Mouse (Mus musculus) cerebellum, postnatal 36 days (tissue): Measurements from ENCODE around the gene Plekha4.
A peak's percentile ranks its signal among the peaks of the same experiment; 100 is the strongest.

Source experiments
- DNase-seq, 2 experiments: peaks; one replicate each; pipeline ENCODE4 v3.0.0; 2021 to 2022; ENCODE audit warnings: mixed read lengths in 2 of 2

The Plekha4 gene

DNA sequence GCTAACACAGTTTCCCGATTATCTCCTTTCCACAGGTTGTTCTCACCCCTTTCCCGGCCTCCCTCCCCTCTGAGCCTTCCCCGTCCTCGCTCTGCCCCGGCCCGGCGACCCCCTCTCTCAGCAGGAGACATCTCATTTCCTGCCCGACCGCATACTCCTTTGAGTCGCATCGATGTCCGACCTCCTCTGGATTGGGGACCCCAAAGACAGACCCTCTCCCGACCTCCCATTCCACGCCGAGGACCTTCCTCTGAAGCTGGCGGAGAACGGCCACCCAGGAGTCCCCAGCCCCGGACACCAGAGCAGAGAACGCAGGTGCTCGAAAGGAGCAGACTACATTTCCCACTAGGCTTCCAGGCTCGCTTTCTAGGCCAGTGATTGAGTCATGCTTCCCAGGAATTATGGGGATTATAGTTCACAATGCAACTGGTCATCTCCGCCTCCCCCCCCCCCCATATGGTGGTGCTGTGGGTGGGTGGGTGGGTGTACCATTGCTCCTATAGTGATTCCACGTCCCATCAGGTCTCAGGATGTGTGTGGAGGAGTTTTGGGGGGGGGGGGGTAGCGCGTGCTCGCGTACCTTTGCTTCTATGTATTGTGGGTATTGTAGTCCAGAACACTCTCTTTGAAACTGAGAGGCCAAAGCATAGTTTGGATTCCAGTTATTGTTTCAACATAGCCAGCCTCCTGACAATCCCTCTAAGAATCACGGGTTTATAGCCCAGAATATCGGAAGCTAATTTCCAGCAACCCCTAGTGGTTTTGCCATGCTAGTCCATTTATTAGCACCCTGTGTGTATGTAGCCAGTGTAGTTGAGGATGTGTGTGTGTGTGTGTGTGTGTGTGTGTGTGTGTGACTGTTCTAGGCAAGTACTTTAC lies 12.3 kb downstream of the Plekha4 start:
- peak; percentile 65 to 73 for DNase-seq

DNA sequence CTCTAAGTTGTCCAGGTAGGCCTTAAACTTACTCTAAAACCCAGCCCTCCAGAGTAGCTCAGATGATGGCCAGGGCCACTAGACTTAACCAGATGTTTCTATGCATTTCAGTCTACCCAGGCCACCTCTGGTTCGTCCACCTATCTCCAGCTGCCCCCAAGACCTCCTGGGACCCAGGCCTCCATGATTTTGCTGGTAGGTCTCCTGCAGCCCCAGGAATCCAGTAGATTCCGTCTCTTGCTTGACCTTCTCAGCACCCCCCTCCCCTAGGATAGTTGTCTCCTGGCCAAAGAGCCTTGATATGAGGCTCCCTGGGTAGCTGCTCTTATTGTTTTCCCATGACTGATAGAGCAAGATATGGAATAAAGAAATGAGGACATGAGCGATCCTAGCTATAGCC lies 13.0 kb downstream of the Plekha4 start:
- DNase-seq, result no peak

DNA sequence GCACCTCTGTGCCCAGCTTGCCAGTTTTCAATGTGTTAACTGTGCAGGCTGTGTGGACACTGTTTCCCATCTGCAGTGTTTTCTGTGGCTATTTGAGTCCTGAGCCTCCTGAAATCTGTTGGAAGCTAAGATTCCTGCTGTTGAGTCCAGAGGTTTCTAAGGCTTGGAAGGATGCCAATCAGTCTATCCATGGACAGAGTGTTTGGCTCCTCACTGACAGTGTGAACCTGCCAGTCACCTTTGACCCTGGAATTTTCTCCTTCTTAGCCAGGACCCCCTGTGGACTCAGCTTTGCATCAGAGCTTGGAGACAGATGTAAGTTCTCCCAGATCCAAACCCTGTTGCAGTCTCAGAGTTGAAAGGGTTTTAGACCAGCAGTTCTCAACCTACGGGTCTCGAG lies 14.1 kb downstream of the Plekha4 start:
- no peak for DNase-seq

DNA sequence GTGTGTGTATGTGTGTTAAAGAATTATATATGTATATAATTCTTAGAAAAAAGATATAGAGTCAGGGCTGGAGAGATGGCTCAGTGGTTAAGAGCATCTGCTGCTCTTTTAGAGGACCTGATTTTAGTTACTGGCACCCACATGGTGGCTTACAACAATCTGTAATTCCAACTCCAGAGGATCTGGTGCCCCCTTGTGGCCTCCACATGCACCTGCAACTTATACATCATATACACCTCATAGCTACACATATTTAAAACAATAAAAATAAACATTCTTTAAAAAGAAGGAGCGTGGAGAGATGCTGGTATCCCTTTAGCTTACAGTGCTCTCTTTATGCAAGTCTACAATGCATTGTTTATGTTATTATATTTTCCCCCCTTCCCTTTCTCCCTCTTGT lies 18.4 kb downstream of the Plekha4 start:
- DNase-seq, result no peak

DNA sequence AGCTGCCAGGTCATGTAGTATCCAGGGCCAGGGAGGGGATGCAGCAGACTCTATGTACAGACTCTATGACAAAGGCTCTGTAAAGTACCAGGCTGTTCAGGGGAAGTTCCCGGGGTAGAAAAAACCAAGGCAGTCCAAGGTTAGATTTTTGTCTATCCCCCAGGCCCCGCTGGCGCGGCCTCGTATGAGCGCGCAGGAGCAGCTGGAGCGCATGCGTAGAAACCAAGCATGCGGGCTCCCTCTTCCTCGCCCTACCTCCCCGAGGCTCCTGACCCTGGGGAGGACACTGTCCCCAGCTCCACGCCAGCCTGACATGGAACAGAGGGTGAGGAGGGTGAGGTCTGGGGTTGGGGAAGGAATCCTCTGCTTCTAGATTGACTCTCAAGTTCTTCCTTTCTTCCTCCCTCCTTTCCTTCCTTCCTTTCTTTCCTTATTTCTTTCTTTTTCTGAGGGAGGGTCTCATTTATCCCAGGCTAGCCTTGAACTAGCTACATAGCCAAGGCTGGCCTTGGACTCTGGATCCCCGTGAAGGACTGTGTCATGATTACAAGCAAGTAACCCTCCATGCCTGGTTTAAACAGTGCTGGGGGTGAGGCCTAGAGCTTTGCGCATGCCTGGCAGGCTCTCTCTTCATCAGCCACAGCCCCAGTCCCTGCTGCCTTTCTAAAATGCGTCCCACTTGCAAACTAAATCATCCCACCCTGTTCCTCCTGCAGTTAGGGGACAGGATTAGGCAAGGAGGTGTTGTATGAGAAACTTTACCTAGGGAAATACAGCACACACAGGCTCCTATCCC lies 23.7 kb downstream of the Plekha4 start:
- DNase-seq, result no peak

DNA sequence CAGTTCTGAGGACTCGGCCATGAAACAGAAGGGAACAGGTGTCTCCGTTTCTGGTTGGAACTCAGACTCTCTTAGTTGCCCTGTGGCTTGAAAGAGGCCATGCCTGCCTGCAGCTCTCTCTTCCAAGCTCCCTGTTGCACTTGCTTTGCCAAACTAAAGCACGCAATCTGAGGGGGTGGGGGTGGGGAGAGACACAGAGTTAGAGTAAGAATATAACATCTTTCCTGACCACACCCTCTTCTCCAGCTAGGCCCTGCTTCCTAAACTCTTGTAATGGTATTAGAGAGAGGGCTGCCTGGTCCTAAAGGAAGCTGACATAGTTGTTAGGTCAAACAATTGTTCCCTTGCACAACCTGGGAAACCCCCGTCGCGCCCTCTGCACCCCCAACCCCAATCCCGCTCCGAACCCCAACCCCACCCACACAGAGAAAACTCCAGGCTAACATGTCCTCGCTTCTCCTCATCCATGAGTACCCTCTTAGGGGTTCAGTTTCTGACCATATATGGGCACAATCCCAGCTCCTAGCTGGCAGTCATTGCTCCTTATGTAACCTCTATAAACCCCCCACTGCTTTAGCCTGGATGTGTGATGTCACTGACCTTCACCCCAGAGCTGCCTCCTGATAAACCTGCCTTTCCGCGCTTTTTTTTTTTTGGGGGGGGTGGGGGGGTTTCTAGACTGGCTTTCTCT lies 24.8 kb downstream of the Plekha4 start:
- DNase-seq, result no peak

DNA sequence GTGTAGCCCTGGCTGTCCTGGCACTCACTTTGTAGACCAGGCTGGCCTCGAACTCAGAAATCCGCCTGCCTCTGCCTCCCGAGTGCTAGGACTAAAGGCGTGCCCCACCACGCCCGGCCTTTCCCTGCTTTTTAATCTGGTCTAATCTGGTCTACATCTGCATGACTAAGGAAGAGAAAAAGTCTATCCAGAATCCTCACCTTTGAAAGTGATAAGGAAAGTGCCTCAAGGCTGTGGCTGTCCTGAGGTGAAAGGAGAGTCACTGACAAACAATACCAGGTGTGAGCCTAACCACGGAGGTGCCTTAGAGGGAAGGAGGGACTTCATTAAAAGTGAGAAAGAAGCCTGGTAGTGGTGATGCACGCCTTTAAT lies 25.4 kb downstream of the Plekha4 start:
- DNase-seq, result no peak

DNA sequence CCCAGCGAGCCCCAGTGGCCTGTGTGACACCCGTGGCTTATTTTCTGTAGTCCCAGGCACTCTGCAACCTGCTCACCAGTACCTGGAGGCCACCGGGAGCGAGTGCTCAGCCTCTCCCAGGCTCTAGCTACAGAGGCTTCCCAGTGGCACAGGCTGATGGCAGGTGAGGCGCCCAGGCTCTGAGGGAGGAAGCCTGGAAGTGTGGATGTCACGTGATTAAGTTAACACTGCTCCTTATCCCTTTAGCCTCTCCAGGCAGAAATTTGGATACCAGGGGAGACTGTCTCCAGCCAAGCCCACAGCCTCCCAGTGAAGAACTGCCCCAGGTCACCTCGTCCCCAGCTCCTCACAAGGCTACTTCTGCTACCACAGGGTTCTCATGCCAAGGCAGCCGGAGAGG lies 27.4 kb downstream of the Plekha4 start:
- no peak for DNase-seq

DNA sequence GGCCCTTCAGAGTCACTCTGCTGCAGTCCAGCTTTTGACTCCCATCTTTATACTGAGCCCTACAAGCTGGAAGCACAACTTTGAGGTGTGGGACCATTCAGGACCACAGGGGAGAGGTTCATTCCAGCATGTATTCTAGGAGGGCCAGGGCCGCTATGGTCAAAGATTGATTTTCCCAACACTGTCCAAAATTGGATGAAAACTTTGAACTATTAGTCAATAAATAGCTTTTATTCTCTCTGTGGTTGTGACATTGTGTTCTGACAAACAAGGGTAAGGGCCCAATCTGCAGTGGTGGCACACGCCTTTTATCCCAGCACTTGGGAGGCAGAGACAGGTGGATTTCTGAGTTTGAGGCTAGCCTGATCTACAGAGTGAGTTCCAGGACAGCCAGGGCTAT lies 27.9 kb downstream of the Plekha4 start:
- DNase-seq, result no peak

DNA sequence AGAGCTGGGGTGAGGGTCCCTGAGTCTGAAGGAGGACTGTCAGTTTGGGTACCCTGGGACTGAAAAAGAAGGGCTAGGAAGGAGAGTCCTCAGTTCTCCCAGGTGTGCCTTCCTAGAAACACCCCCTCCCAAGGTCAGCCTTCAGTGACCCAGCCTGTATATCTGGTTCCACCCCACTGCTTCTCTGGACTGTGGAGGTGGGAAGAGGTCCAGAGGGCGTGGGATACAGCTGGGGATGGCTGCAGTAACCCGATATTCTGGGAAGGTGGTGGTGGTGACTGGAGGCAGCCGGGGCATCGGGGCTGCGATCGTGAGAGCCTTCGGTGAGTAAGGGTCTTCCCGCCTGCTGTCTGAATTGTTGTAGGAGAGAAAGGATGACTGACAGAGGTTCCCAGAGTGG lies 28.6 kb downstream of the Plekha4 start, which contains the start of gene Hsd17b14:
Gene Hsd17b14 (plus strand): TSS at position 150 of the 400 bp plus-strand sequence.
- no peak for DNase-seq

DNA sequence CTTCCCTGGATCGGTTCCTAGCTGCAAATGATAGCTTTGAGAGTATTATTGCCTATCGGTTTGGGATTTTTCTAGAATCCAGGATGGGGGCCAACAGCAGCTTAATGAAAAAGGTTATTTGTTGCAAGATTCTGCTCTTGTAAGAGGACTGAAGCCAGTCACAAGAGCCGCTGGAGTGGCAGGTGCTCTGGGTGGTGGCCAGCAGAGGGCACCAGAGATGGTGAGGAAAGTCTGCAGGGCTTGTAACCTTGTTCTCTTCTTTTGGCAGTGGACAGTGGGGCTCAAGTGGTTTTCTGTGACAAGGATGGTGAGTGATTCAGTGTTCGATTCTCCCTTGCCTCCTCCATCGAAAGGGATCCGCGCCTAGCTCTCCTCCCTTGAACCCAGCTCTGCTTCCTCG lies 29.7 kb downstream of the Plekha4 start:
- peak; percentile 87 to 89 for DNase-seq

DNA sequence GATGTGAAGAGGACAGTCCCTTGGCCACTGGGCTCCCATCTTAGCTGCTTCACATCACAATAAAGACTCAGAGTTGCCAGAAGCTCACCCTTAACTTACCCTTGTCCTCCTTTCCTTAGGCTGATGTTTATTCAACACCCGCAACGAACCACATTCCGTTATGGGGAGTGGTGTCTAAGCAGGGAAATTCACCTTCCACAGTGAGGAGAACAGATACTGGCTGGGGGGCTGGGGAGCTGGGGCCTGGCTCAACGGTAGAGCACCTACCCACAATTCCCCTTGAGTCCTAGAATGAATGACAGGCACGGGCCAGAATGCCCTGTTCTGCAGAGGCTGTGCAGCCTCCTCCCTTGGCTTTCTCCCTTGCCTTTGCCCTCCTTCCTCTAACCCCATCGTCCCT lies 32.8 kb downstream of the Plekha4 start:
- DNase-seq, result no peak

DNA sequence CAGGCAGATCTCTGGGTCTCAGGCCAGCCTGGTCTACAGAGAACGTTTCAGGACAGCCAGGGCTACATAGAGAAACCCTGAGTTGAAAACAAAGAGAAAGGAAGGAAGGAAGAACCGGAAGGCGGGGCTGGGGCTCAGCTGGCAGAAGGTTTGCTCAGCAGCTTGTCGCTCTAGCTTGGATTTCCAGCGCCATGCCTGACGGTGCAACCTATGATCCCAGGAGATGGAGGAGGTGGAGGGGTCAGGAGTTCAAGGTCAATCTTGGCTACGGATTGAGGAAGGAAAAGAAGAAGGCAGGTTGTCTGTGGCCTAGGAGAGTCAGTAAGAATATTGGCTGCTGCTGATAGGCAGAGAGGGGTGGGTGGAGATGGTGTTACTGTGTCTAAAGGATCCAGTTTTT lies 34.1 kb downstream of the Plekha4 start:
- DNase-seq, result no peak

DNA sequence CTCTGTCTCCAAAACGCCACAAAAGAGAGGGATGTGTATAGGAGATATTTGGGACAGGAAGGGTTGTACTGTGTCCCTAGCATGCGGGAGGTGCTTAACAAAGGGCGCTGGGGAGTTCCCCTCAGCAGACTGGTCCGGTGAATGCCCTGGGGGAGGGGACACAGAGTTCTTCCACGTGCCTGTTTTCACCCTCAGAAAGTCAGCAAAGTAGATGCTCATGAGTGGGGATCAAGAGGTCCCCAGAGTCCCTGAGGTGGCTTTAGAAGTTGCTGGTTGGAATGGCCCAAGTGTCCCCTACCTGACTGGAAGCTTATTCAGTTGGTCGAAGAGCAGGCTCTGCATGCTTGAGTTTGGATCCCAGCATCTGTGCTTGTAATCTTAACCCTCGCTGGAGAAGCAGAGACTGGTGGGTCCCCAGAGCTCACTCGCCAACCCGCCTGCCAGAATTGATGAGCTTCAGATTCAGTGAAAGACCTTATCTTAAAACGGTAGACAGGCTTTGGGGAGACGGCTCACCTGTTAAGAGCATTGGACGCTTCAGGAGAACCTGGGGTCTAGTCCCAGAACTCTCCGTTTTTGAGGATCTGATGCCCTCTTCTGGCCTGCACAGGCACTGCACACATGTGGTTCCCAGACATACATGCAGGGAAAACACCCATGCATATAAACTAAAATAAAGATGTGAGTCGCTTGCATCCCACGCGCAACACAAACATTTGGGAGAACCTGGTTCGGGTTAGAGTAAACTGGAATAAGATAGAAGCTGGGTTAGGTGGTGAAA lies 34.9 kb downstream of the Plekha4 start:
- peak; percentile 84 to 89 for DNase-seq

DNA sequence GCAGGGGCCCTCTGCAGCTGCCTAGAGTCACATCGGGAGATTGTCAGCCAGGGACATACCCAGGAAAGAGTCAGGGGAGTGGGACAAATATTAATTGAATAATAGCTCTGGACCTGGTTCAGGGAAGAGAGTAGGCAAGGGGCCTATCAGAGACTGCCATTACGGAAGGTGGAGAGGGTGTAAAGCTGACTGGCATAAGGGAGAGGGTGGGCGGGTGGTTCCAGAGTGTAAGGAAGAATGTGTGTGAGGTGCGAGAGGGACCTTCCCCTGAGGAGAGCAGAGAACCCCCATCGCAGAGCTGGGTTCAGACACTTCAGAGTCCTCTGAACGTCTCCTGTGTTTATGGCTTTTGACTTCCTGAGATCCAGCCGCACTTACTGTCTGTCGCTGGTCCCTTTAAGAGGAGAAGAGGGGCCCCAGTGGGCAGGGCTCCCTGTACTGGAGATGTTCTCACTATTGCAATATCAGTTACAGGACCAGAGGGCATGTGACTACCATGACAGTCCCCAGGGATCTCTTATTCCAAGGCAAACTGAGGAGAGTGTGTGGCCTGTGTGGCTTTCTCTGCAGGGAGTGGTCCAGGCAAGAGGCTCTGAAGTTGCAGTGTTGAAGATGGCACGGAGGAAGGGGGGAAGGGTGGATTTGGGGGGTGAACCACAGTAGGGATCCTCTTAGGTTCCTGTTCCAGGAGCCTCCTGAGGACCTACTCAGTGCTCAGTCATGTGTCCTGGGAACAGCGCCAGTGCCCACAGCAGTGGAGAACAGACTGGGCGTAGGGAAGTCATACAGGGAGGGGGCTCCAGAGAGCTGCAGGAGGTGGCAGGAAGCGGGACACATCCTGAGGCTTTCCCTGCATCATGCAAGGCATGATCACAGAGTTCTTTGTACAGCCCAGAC lies 35.7 kb downstream of the Plekha4 start:
- no peak for DNase-seq

DNA sequence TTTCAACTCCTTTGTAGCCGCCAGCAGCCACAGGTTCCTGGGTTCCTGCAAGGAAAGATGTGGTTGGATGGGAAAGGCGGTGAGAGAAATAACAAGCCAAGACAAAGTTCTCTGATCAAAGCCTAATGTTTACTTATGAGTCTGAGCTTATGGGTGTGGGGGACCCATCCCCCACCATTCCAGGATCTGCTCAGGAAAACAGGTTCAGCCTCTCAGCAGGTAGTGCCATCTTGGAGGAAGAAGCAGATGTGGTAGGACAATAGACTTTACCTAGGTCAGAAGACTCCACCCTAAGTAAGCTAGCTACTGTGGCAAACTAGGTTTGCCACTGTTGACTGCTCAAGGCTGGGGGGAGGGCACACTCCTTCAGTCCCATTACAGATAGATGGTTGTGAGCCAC lies 38.7 kb downstream of the Plekha4 start:
- no peak for DNase-seq

DNA sequence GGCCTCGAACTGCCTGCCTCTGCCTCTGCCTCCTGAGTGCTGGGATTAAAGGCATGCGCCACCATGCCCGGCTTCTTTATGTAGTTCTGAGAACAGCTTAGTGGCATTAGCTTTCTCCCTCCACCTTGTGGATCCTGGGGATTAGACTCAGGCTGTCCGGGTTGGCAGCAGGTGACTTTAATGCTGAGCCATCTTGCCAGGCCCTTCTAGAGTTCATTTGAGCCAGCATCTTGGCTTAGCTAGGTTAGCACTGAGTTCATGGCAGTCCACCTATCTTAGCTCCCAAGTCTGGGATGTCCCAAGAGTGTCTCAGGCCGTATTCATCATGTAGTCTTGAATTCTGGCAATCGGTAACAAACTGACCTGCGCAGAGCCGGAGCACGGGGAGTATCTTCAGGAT lies 39.3 kb downstream of the Plekha4 start:
- no peak for DNase-seq

DNA sequence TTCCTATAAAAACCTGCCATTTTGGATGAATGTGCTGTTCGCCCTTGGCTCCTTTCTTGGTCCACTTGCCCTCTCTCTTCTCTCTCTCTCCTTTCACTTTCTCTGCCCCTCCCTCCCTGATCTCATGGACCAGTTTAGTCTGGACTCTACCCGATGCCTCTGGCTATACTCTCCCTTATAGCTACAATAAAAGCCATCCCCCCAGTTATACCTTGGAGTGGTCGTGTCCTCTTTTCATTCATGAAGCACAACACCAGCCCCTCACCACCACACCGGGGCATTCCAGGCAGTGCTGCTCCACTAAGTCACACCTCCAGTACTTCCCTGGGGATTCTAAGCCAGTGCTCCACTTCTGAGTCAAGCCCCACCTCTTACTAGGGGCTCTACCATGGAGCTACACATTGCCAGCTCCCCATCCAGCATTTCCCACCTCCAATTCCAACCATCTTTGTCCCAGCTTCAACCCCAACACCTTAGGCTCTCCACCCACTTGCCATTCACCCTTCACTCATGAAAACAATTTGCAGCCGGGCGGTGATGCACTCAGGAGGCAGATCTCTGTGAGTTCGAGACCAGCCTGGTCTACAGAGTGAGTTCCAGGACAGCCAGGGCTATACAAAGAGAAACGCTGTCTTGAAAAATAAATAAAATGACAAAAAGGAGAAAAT lies 41.1 kb downstream of the Plekha4 start:
- no peak for DNase-seq

DNA sequence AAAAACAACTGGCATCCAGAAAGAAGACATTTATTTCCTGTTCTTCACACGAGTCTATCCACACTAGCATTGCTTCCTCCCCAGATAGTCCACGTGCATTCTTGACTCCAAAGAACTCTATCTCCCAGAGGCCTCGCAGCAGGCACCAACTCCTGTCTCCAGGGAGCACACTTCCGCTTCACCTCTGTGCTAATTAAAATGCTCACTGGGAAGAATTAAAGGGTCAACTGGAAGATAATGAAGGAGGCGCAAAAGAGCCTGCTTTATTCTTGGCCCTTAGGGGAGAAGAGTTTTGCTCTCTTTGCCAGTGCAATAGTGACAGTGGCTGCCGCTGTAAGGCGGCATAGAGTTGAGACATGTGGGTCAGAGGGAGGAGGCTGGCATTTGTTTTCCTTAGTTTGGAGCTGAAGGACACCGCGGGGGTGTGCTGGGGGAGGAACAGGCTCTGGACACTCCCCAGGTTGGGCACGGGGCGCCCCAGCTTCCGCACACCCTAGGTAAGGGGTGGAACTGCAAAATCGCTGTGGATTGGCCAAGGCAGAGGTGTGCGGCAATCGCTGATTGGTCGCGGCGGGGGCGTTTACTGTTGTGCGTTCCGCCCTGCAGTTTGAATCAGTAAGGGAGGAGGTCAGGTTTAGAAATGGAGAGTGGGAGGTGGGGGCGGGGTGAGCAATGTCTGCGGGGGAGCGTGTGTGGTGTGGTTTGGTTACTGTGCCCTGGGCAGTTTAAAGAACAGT lies 41.8 kb downstream of the Plekha4 start:
- peak; percentile 87 to 93 for DNase-seq
